Mouse (Mus musculus) spleen, adult 2 months (tissue): ENCODE results near the gene Gm28305.

Source experiments
- CTCF ChIP-seq: fragments of 200-500 bp; IDR thresholded peaks from 2 replicates; pipeline ENCODE4 v1.5.1; 2011; ENCODE audit warnings: mild to moderate bottlenecking, inconsistent platforms; ENCODE audit not compliant: insufficient read depth, insufficient read length, insufficient replicate concordance; ENCODE audit errors: extremely low read depth
- POLR2A ChIP-seq: fragments of 200-500 bp; IDR thresholded peaks from 2 replicates; pipeline ENCODE4 v1.6.1; 2011; ENCODE audit warnings: low read depth, low read length, inconsistent platforms

- no peak for TF ChIP-seq CTCF
- no peak for TF ChIP-seq POLR2A
Measured at GRCm38 (mm10) chr9:104014526-104014925, 25.9 kb upstream of the Gm28305 start.
